Mouse (Mus musculus) small intestine, adult 2 months (tissue): ENCODE data around the gene Stxbp3.

Experiments
- CTCF ChIP-seq: fragments of 200-500 bp; IDR thresholded peaks from 2 replicates; pipeline ENCODE4 v1.5.1; 2012; ENCODE audit warnings: low read depth, mild to moderate bottlenecking, control low read depth, inconsistent platforms, low read length, moderate library complexity, mixed read lengths; ENCODE audit not compliant: insufficient replicate concordance, insufficient read length; ENCODE audit errors: extremely low read depth
- POLR2A ChIP-seq: fragments of 200-500 bp; IDR thresholded peaks from 2 replicates; pipeline ENCODE4 v1.6.1; 2012; ENCODE audit warnings: low read depth, mild to moderate bottlenecking, control low read depth, inconsistent platforms, low read length, moderate library complexity

GRCm38 (mm10) chr3:108870631-108871030, 30.3 kb upstream of the Stxbp3 start:
- TF ChIP-seq POLR2A: no peak
- TF ChIP-seq CTCF: no peak
